Mouse (Mus musculus) MN1 (cell line): ENCODE results near the gene Kalrn.

Source experiments
- DNase-seq: peaks from one replicate; pipeline ENCODE4 v3.0.0-alpha.2; 2016; ENCODE audit warnings: low spot score

Kalrn gene

GRCm38 (mm10) chr16:34347574-34347973 is 225.8 kb downstream of the Kalrn start:
- DNase-seq, result no peak

GRCm38 (mm10) chr16:34344895-34345876 is 228.1 kb downstream of the Kalrn start:
- no peak for DNase-seq

GRCm38 (mm10) chr16:34343968-34344367 is 229.4 kb downstream of the Kalrn start:
- DNase-seq, result peak; percentile 74

- no peak for DNase-seq
Observed at GRCm38 (mm10) chr16:34343161-34343560, 230.2 kb downstream of the Kalrn start.

GRCm38 (mm10) chr16:34342369-34343160 is 230.8 kb downstream of the Kalrn start:
- DNase-seq, result peak; percentile 43

GRCm38 (mm10) chr16:34334919-34335318 is 238.4 kb downstream of the Kalrn start:
- DNase-seq, result peak; percentile 49

GRCm38 (mm10) chr16:34331630-34332029 is 241.7 kb downstream of the Kalrn start:
- DNase-seq, result no peak

GRCm38 (mm10) chr16:34329876-34330275 is 243.5 kb downstream of the Kalrn start:
- no peak for DNase-seq

- DNase-seq, result peak; percentile 18
Observed at GRCm38 (mm10) chr16:34329431-34329873, 243.9 kb downstream of the Kalrn start.

- DNase-seq, result no peak
Observed at GRCm38 (mm10) chr16:34327890-34328289, 245.4 kb downstream of the Kalrn start.

GRCm38 (mm10) chr16:34325869-34326268 is 247.5 kb downstream of the Kalrn start:
- DNase-seq, result no peak

- no peak for DNase-seq
Observed at GRCm38 (mm10) chr16:34325161-34325560, 248.2 kb downstream of the Kalrn start.

- no peak for DNase-seq
Observed at GRCm38 (mm10) chr16:34324735-34325134, 248.6 kb downstream of the Kalrn start.

- DNase-seq, result no peak
Observed at GRCm38 (mm10) chr16:34323496-34323895, 249.8 kb downstream of the Kalrn start.

- peak; percentile 53 for DNase-seq
Observed at GRCm38 (mm10) chr16:34322546-34322945, 250.8 kb downstream of the Kalrn start.

- no peak for DNase-seq
Observed at GRCm38 (mm10) chr16:34321066-34321790, 252.1 kb downstream of the Kalrn start.

GRCm38 (mm10) chr16:34320023-34320800 is 253.1 kb downstream of the Kalrn start:
- no peak for DNase-seq

- DNase-seq, result no peak
Observed at GRCm38 (mm10) chr16:34317110-34317509, 256.2 kb downstream of the Kalrn start.

GRCm38 (mm10) chr16:34316253-34316652 is 257.1 kb downstream of the Kalrn start:
- DNase-seq, result peak; percentile 60

- no peak for DNase-seq
Observed at GRCm38 (mm10) chr16:34314071-34314470, 259.3 kb downstream of the Kalrn start.

GRCm38 (mm10) chr16:34311577-34311976 is 261.8 kb downstream of the Kalrn start:
- DNase-seq, result no peak
